Mouse (Mus musculus): ENCODE measurements around the gene Tmem232.

DNA sequence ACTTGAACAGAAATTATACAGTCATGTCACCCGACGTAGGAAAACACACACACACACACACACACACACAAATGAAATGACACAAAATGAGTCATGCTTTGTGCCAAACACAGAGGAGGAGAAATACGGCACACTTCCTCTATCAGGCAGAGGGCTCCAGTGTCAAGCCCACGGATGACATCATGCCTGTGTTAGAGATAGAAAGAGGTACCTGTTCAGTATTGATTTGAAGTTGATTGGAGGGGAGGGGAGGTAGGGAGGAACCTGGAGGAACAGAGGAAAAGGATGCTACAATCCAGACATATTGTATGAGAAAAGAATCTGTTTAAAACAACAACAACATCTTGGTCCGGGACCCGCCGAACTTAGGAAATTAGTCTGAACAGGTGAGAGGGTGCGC, 209.8 kb downstream of the Tmem232 start:
- TF ChIP-seq CTCF (IDR thresholded peaks at IDR 0.05; ENCODE audit: low read depth): no peak
- TF ChIP-seq EP300 (IDR thresholded peaks at IDR 0.05; ENCODE audit: low read depth): no peak

All from liver, postnatal 0 days (tissue).